Mouse (Mus musculus): ENCODE results near the gene Apex1. TPM values are rescaled to one million over a fixed set of nuclear protein-coding genes. Genes with fewer than 3 reads are reported as not detected.
A peak's percentile ranks its signal among the peaks of the same experiment; 100 is the strongest.
"Not testable (repeated sequence)": the region's sequence is repeated elsewhere in the genome, so short reads cannot be mapped to it uniquely, and the experiment has no call there.

The Apex1 gene
- polyA plus RNA-seq, 1 experiment: 20.0 TPM

GRCm38 (mm10) chr14:50938119-50938908 is 13.5 kb downstream of the Apex1 start:
- Histone ChIP-seq H3K4me3 (ENCODE audit: low read depth, low read length) (no peak overlapping the region), H3K27ac (ENCODE audit: insufficient read depth, low read depth, low read length) (no peak overlapping the region), H3K27me3 (ENCODE audit: control insufficient read depth, insufficient read depth, low read length) (no peaks in the 10 kb centered on the region), H3K36me3 (ENCODE audit: control insufficient read depth, insufficient read depth, low read length) (no peaks in the 10 kb centered on the region), H3K4me1 (ENCODE audit: control insufficient read depth, insufficient read depth, insufficient read length, low read length) (no peaks in the 10 kb centered on the region)
- WGBS: 92% methylated on average over 3 of the region's 3 CpGs
- TF ChIP-seq CTCF (IDR thresholded peaks at IDR 0.05; ENCODE audit: extremely low read depth, insufficient read length, insufficient replicate concordance, low read depth, low read length): no peak
- no peak for TF ChIP-seq POLR2A (IDR thresholded peaks at IDR 0.05; ENCODE audit: low read depth, low read length)

- Histone ChIP-seq H3K27me3 (ENCODE audit: control insufficient read depth, insufficient read depth, low read length) (no peaks in the 10 kb centered on the region), H3K27ac (ENCODE audit: insufficient read depth, low read depth, low read length) (no peak overlapping the region), H3K4me1 (ENCODE audit: control insufficient read depth, insufficient read depth, insufficient read length, low read length) (no peaks in the 10 kb centered on the region), H3K36me3 (ENCODE audit: control insufficient read depth, insufficient read depth, low read length) (no peaks in the 10 kb centered on the region), H3K4me3 (ENCODE audit: low read depth, low read length) (no peak overlapping the region)
- WGBS: 28% methylated on average over 2 of the region's 2 CpGs
- no peak for TF ChIP-seq POLR2A (IDR thresholded peaks at IDR 0.05; ENCODE audit: low read depth, low read length)
- TF ChIP-seq CTCF (IDR thresholded peaks at IDR 0.05; ENCODE audit: extremely low read depth, insufficient read length, insufficient replicate concordance, low read depth, low read length): no peak
Observed at GRCm38 (mm10) chr14:50938940-50939339, 14.2 kb downstream of the Apex1 start.

- 2% methylated on average over 31 of the region's 31 CpGs for WGBS
- Histone ChIP-seq H3K27ac (ENCODE audit: insufficient read depth, low read depth, low read length) (peak within 1 kb of the TSS; percentile 84), H3K4me3 (ENCODE audit: low read depth, low read length) (peak within 1 kb of the TSS; percentile 69), H3K4me1 (ENCODE audit: control insufficient read depth, insufficient read depth, insufficient read length, low read length) (peaks cover 6% of the 10 kb centered on the region; the same call in 1 of the 2 replicates), H3K27me3 (ENCODE audit: control insufficient read depth, insufficient read depth, low read length) (no peaks in the 10 kb centered on the region), H3K36me3 (ENCODE audit: control insufficient read depth, insufficient read depth, low read length) (peaks cover 11% of the 10 kb centered on the region)
- peak; percentile 99 for TF ChIP-seq POLR2A (IDR thresholded peaks at IDR 0.05; ENCODE audit: low read depth, low read length)
- TF ChIP-seq CTCF (IDR thresholded peaks at IDR 0.05; ENCODE audit: extremely low read depth, insufficient read length, insufficient replicate concordance, low read depth, low read length): 0 out of 2 replicates have a peak, but pooled peaks have one; percentile 20
Observed at GRCm38 (mm10) chr14:50943932-50944667, 19.3 kb downstream of the Apex1 start, which contains the start of gene Gm49342. Gene Gm49342 (plus strand): TSS chr14:50944517.

- Histone ChIP-seq H3K27ac (ENCODE audit: insufficient read depth, low read depth, low read length) (peak overlapping the region; percentile 84), H3K4me3 (ENCODE audit: low read depth, low read length) (peak overlapping the region; percentile 69), H3K36me3 (ENCODE audit: control insufficient read depth, insufficient read depth, low read length) (peaks cover 15% of the 10 kb centered on the region)
- not testable (repeated sequence) for H3K27me3 ChIP-seq (ENCODE audit: control insufficient read depth, insufficient read depth, low read length); H3K4me1 ChIP-seq (ENCODE audit: control insufficient read depth, insufficient read depth, insufficient read length, low read length)
- WGBS: 2% methylated on average over 14 of the region's 15 CpGs
Observed at GRCm38 (mm10) chr14:50944668-50945033, 19.9 kb downstream of the Apex1 start.

GRCm38 (mm10) chr14:50945081-50945480 is 20.3 kb downstream of the Apex1 start:
- H3K27ac ChIP-seq (ENCODE audit: insufficient read depth, low read depth, low read length): peak overlapping the region; percentile 84
- H3K4me3 ChIP-seq (ENCODE audit: low read depth, low read length): peak overlapping the region; percentile 69
- H3K27me3 ChIP-seq (ENCODE audit: control insufficient read depth, insufficient read depth, low read length); H3K4me1 ChIP-seq (ENCODE audit: control insufficient read depth, insufficient read depth, insufficient read length, low read length): not testable (repeated sequence)
- H3K36me3 ChIP-seq (ENCODE audit: control insufficient read depth, insufficient read depth, low read length): peaks cover 15% of the 10 kb centered on the region
- WGBS: 0% methylated on average over 6 of the region's 6 CpGs

GRCm38 (mm10) chr14:50945526-50945925 is 20.8 kb downstream of the Apex1 start:
- Histone ChIP-seq H3K27ac (ENCODE audit: insufficient read depth, low read depth, low read length) (peak overlapping the region; percentile 84), H3K36me3 (ENCODE audit: control insufficient read depth, insufficient read depth, low read length) (peaks cover 17% of the 10 kb centered on the region), H3K4me3 (ENCODE audit: low read depth, low read length) (peak overlapping the region; percentile 39; the same call in 1 of the 2 replicates)
- not testable (repeated sequence) for H3K27me3 ChIP-seq (ENCODE audit: control insufficient read depth, insufficient read depth, low read length); H3K4me1 ChIP-seq (ENCODE audit: control insufficient read depth, insufficient read depth, insufficient read length, low read length)
- WGBS: 0% methylated on average over 3 of the region's 3 CpGs

- 61% methylated on average over 10 of the region's 10 CpGs for whole genome bisulfite sequencing
- H3K36me3 ChIP-seq (ENCODE audit: control insufficient read depth, insufficient read depth, low read length): peaks cover 17% of the 10 kb centered on the region
- H3K4me3 ChIP-seq (ENCODE audit: low read depth, low read length): peak overlapping the region; percentile 75; the same call in 1 of the 2 replicates
- TF ChIP-seq POLR2A (IDR thresholded peaks at IDR 0.05; ENCODE audit: low read depth, low read length) (no peak), CTCF (IDR thresholded peaks at IDR 0.05; ENCODE audit: extremely low read depth, insufficient read length, insufficient replicate concordance, low read depth, low read length) (no peak)
- no peak overlapping the region for H3K27ac ChIP-seq (ENCODE audit: insufficient read depth, low read depth, low read length)
- H3K4me1 ChIP-seq (ENCODE audit: control insufficient read depth, insufficient read depth, insufficient read length, low read length): peaks cover 3% of the 10 kb centered on the region; the same call in 1 of the 2 replicates
- H3K27me3 ChIP-seq (ENCODE audit: control insufficient read depth, insufficient read depth, low read length): no peaks in the 10 kb centered on the region
Observed at GRCm38 (mm10) chr14:50955487-50955886, 30.7 kb downstream of the Apex1 start.
